Mouse (Mus musculus): ENCODE results near the gene Elovl6. TPM values are rescaled to one million over a fixed set of nuclear protein-coding genes. Genes with fewer than 3 reads are reported as not detected.

Elovl6 gene
- total and polyA plus RNA-seq, 3 experiments: 15.0 to 17.2 TPM; not detected in 1

GRCm38 (mm10) chr3:129509725-129510124 lies 22.4 kb upstream of the Elovl6 start:
- no peak for DNase-seq (ENCODE audit: low read depth, low spot score)
- H3K27ac ChIP-seq (ENCODE audit: control insufficient read depth, low read depth, low read length): no peak overlapping the region
- no peak overlapping the region for H3K4me3 ChIP-seq (ENCODE audit: control insufficient read depth in 1 of 2, insufficient read depth in 1 of 2, low read depth in 2 of 2, low read length in 2 of 2)
- no peak overlapping the region for H3K9ac ChIP-seq (ENCODE audit: control insufficient read depth, low read depth, low read length, poor library complexity, severe bottlenecking)
- no peaks in the 10 kb centered on the region for H3K79me2 ChIP-seq (ENCODE audit: control insufficient read depth, insufficient read depth, low read length, poor library complexity)
- H3K9me3 ChIP-seq (replicated peaks; ENCODE audit: insufficient read depth, low read length): no peaks in the 10 kb centered on the region
- no peak for TF ChIP-seq BHLHE40 (IDR thresholded peaks at IDR 0.05; ENCODE audit: borderline replicate concordance, low read depth, low read length)
- TF ChIP-seq NRF1 (IDR thresholded peaks at IDR 0.05; ENCODE audit: insufficient read depth, low read depth, low read length, poor library complexity, severe bottlenecking): no peak
- no peak for TF ChIP-seq CHD1 (IDR thresholded peaks at IDR 0.05; ENCODE audit: low read depth, low read length)
- no peak for TF ChIP-seq TAL1 (IDR thresholded peaks at IDR 0.05; ENCODE audit: low read length)
- TF ChIP-seq KAT2A (conservative IDR thresholded peaks at IDR 0.05; ENCODE audit: low read depth, low read length): no peak
- TF ChIP-seq ETS1 (IDR thresholded peaks at IDR 0.05; ENCODE audit: low read depth, low read length): no peak
- no peak for TF ChIP-seq TBP (IDR thresholded peaks at IDR 0.05; ENCODE audit: low read depth, low read length)
- TF ChIP-seq RCOR1 (IDR thresholded peaks at IDR 0.05; ENCODE audit: low read depth, low read length): no peak
- TF ChIP-seq UBTF (IDR thresholded peaks at IDR 0.05; ENCODE audit: borderline replicate concordance, insufficient read depth, low read depth, low read length): no peak
- TF ChIP-seq CTCF (IDR thresholded peaks at IDR 0.05 in 2 of 3, conservative IDR thresholded peaks at IDR 0.05 in 1 of 3; ENCODE audit: control insufficient read depth in 1 of 3, insufficient read depth in 1 of 3, low read depth in 2 of 3, low read length in 3 of 3, poor library complexity in 1 of 3, severe bottlenecking in 1 of 3): no peak
- TF ChIP-seq GABPA (IDR thresholded peaks at IDR 0.05; ENCODE audit: low read depth, low read length): no peak
- TF ChIP-seq JUND (IDR thresholded peaks at IDR 0.05; ENCODE audit: low read depth, low read length): no peak
- TF ChIP-seq EP300 (IDR thresholded peaks at IDR 0.05; ENCODE audit: low read depth in 1 of 2, low read length in 2 of 2): no peak
- no peak for TF ChIP-seq POLR2A (IDR thresholded peaks at IDR 0.05; ENCODE audit: control insufficient read depth in 1 of 2, insufficient read depth in 1 of 2, low read depth in 1 of 2, low read length in 2 of 2, poor library complexity in 1 of 2)
- H3K4me1 ChIP-seq (ENCODE audit: control insufficient read depth in 1 of 2, insufficient read depth in 2 of 2, low read length in 2 of 2): no peaks in the 10 kb centered on the region
- H3K36me3 ChIP-seq (ENCODE audit: control insufficient read depth in 1 of 2, insufficient read depth in 2 of 2, low read length in 2 of 2): no peaks in the 10 kb centered on the region
- 0 out of 4 replicates have a peak, but pooled peaks cover 0 to 2% of the 10 kb centered on the region in 2 experiments for H3K27me3 ChIP-seq (ENCODE audit: control insufficient read depth in 1 of 2, insufficient read depth in 2 of 2, low read length in 2 of 2)

GRCm38 (mm10) chr3:129515863-129516436 lies 16.2 kb upstream of the Elovl6 start:
- Histone ChIP-seq H3K79me2 (ENCODE audit: control insufficient read depth, insufficient read depth, low read length, poor library complexity) (no peaks in the 10 kb centered on the region), H3K36me3 (ENCODE audit: control insufficient read depth in 1 of 2, insufficient read depth in 2 of 2, low read length in 2 of 2) (no peaks in the 10 kb centered on the region), H3K27me3 (ENCODE audit: control insufficient read depth in 1 of 2, insufficient read depth in 2 of 2, low read length in 2 of 2) (no peaks in the 10 kb centered on the region; a peak in 1 of 4 replicates), H3K27ac (ENCODE audit: control insufficient read depth, low read depth, low read length) (no peak overlapping the region), H3K4me1 (ENCODE audit: control insufficient read depth in 1 of 2, insufficient read depth in 2 of 2, low read length in 2 of 2) (no peaks in the 10 kb centered on the region), H3K9me3 (replicated peaks; ENCODE audit: insufficient read depth, low read length) (no peaks in the 10 kb centered on the region), H3K9ac (ENCODE audit: control insufficient read depth, low read depth, low read length, poor library complexity, severe bottlenecking) (no peak overlapping the region), H3K4me3 (ENCODE audit: control insufficient read depth in 1 of 2, insufficient read depth in 1 of 2, low read depth in 2 of 2, low read length in 2 of 2) (no peak overlapping the region)
- TF ChIP-seq MYC (IDR thresholded peaks at IDR 0.05; ENCODE audit: low read depth, low read length) (no peak), POLR2AphosphoS5 (IDR thresholded peaks at IDR 0.05; ENCODE audit: borderline replicate concordance, low read depth, low read length) (no peak), ZMIZ1 (IDR thresholded peaks at IDR 0.05; ENCODE audit: low read depth, low read length) (no peak), USF2 (IDR thresholded peaks at IDR 0.05; ENCODE audit: borderline replicate concordance in 1 of 2, insufficient read depth in 1 of 2, low read depth in 1 of 2, low read length in 2 of 2) (no peak), CHD1 (IDR thresholded peaks at IDR 0.05; ENCODE audit: low read depth, low read length) (no peak), MAX (IDR thresholded peaks at IDR 0.05; ENCODE audit: low read length) (no peak), TAL1 (IDR thresholded peaks at IDR 0.05; ENCODE audit: low read length) (no peak), CTCF (IDR thresholded peaks at IDR 0.05 in 2 of 3, conservative IDR thresholded peaks at IDR 0.05 in 1 of 3; ENCODE audit: control insufficient read depth in 1 of 3, insufficient read depth in 1 of 3, low read depth in 2 of 3, low read length in 3 of 3, poor library complexity in 1 of 3, severe bottlenecking in 1 of 3) (no peak), RCOR1 (IDR thresholded peaks at IDR 0.05; ENCODE audit: low read depth, low read length) (no peak), SIN3A (IDR thresholded peaks at IDR 0.05; ENCODE audit: low read length) (no peak)
- DNase-seq (ENCODE audit: low read depth, low spot score): no peak

Measured in MEL (cell line).